Mouse (Mus musculus): ENCODE results near the gene Xxylt1. TPM values are rescaled to one million over a fixed set of nuclear protein-coding genes. Genes with fewer than 3 reads are reported as not detected.

The Xxylt1 gene
- polyA plus RNA-seq, 1 experiment from 2014 or later = 10.0 TPM

DNA sequence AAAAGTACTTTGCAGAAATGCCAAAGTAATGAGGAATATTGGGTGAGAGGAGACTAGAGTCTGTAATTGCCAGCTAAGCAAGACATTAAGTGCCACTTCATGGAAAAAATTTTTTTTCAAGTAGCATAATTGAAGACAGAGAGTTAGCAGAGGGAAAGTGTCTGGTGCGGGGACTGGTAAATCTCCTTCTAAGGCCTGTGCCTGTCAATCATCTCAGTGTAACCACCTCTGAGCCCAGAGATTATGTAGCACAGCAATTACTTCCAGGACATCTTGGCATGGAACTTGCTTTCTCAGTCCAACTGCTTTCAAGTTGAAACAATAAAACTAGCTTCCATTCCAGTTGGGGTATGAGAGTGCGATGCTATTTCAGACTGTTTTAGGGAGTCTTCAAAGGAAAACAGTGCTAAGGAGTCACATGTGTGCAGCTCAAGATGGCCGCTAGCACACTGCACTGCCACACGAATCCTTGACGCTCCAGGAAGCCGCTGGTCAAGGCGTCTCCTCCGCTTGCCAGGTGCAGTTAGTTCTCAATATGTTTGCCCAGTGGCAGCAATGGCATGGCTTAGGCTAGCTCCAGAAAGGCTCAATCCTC lies 45.5 kb downstream of the Xxylt1 start:
- ATAC-seq (replicated peaks) = peak; percentile 67; the same call in 1 of the 2 replicates
- peak overlapping the region; percentile 9; the same call in 1 of the 2 replicates for H3K27ac ChIP-seq (replicated peaks)
- 60% methylated on average over 8 of the region's 8 CpGs for whole genome bisulfite sequencing

DNA sequence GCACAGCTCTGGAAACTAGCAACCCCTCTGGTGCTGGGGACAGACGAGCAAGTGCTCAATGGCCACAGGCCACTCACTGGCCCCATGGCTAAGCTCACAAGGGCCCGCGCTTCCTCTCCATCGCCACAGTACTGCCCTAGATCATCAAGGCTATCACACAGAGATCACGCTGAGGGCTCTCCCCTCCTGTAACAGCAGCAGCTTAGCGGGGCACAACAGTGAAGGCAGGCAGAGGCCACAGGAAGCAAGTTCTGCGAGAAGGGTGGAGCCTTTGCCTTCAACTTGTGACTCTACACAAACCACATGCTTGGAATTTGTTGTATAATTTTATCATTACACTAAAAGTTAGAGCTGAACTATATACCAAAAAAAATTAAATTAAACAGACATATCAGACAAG lies 46.0 kb downstream of the Xxylt1 start:
- no peak overlapping the region for H3K9ac ChIP-seq (replicated peaks)
- no peaks in the 10 kb centered on the region for H3K9me3 ChIP-seq
- no peaks in the 10 kb centered on the region for H3K27me3 ChIP-seq
- ATAC-seq (replicated peaks) = no peak
- no peak overlapping the region for H3K27ac ChIP-seq (replicated peaks)
- no peak overlapping the region for H3K4me3 ChIP-seq
- 72% methylated on average over 7 of the region's 7 CpGs for WGBS
- no peaks in the 10 kb centered on the region for H3K36me3 ChIP-seq
- peaks cover 16% of the 10 kb centered on the region for H3K4me1 ChIP-seq
- no peak overlapping the region for H3K4me2 ChIP-seq (replicated peaks)

More for the DNA sequence above, 45.5 kb downstream of the Xxylt1 start:
- Histone ChIP-seq H3K27me3 (no peaks in the 10 kb centered on the region), H3K4me1 (peaks cover 20% of the 10 kb centered on the region), H3K4me2 (replicated peaks) (no peak overlapping the region), H3K36me3 (no peaks in the 10 kb centered on the region), H3K9me3 (no peaks in the 10 kb centered on the region), H3K9ac (replicated peaks) (no peak overlapping the region), H3K4me3 (no peak overlapping the region)

DNA sequence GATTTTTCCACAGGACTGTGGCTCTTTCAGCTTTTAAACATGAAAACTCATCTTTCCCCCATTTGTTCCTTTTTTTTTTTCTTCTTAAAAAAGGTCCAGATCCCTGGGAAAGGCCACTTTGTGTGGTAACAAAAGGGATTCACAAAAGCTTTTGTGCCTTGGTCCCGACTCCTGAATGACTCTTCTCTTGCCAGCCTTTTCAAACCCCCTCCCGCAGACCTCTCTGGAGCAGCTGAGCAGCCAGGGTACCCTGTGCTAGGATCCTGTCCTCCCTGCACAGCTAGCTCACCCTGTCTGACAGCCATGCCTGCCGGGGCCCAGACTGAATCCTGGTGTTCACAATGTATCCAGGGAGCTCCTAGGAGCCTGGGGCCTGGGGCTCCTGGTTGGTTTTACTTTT lies 47.2 kb downstream of the Xxylt1 start:
- H3K4me1 ChIP-seq = peaks cover 13% of the 10 kb centered on the region
- H3K36me3 ChIP-seq = no peaks in the 10 kb centered on the region
- WGBS = 4% methylated on average over 3 of the region's 3 CpGs
- no peak overlapping the region for H3K9ac ChIP-seq (replicated peaks)
- no peak overlapping the region for H3K27ac ChIP-seq (replicated peaks)
- no peak overlapping the region for H3K4me2 ChIP-seq (replicated peaks)
- H3K4me3 ChIP-seq = no peak overlapping the region
- no peaks in the 10 kb centered on the region for H3K9me3 ChIP-seq
- no peaks in the 10 kb centered on the region for H3K27me3 ChIP-seq
- no peak for ATAC-seq (replicated peaks)

DNA sequence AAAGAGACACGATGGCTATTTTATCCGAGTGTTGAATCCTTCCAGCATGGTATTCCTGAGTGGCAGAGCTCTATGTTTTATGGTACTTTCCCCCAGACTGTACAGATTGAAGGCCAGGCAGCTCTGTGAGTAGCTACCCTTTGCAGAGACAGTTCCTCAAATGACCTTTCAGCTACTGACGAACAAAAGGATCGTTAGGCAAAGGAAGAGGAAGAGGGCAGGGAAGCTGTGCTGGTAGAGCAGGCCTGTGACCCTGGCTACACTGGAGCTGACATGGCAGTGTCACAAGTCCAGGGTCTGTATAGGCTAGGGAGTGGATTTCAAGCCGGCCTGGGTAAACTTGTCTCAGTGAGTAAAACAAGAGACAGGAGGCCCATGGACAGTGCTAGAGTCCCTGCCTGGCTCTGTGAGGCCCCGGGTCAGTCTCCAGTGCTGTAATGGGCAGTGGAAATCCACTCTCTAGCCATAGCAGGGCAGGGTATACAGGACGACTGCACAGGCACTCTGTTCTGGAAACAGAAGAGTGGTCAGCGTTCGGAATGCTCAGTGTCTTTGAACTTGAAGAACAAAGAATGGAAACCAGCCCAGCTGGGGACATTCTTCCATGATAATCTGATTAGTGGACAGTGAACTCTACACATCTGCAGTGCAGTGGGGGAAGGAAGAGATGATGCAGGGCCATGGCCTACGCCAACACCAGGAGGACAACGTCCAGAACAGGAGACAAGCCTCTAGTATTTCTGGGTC lies 51.3 kb downstream of the Xxylt1 start:
- no peaks in the 10 kb centered on the region for H3K36me3 ChIP-seq
- no peak overlapping the region for H3K27ac ChIP-seq (replicated peaks)
- no peaks in the 10 kb centered on the region for H3K4me1 ChIP-seq
- H3K27me3 ChIP-seq = no peaks in the 10 kb centered on the region
- no peaks in the 10 kb centered on the region for H3K9me3 ChIP-seq
- WGBS = 62% methylated on average over 11 of the region's 11 CpGs
- H3K9ac ChIP-seq (replicated peaks) = no peak overlapping the region
- H3K4me3 ChIP-seq = no peak overlapping the region
- no peak overlapping the region for H3K4me2 ChIP-seq (replicated peaks)
- no peak for ATAC-seq (replicated peaks)

DNA sequence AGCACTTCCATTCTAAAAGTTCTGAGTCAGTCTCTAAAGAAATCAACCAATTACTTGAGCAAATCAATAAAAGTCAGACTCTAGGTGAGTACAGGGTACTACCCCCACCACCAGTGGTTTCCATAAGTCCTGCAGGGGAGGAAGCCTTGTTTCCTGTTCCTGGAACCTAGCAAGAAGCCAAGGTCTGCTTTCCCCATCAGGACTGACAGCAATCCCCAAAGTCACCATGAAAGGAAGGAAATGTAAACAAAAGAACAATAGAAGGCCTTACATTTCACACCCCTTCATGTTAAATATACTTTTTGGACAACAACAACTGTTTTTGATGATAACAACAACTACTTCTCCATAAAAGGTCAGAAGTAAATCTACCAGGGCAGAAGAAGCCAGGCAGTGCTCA lies 53.6 kb downstream of the Xxylt1 start:
- ATAC-seq (replicated peaks) = no peak
- no peaks in the 10 kb centered on the region for H3K27me3 ChIP-seq
- H3K27ac ChIP-seq (replicated peaks) = no peak overlapping the region
- H3K4me3 ChIP-seq = no peak overlapping the region
- no peaks in the 10 kb centered on the region for H3K36me3 ChIP-seq
- peaks cover 1% of the 10 kb centered on the region for H3K4me1 ChIP-seq
- no peak overlapping the region for H3K4me2 ChIP-seq (replicated peaks)
- H3K9me3 ChIP-seq = no peaks in the 10 kb centered on the region
- no peak overlapping the region for H3K9ac ChIP-seq (replicated peaks)

DNA sequence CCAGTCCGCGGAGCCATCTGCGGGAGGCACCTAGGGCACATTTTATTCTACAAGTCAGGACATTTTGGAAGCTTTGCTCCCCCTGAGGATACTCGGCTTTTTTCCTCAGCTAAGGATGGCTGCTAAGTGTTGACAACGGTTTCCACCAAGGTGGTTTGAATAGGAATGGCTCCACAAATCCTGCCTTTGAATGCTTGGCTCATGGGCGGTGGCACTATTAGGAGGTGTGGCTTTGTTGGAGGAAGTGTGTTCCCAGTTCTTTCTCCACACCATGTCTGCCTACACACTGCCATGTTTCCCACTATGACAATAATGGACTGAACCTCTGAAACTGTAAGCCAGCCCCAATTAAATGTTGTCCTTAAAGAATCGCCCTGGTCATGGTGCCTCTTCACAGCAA lies 55.7 kb downstream of the Xxylt1 start:
- H3K9me3 ChIP-seq = no peaks in the 10 kb centered on the region
- ATAC-seq (replicated peaks) = no peak
- no peaks in the 10 kb centered on the region for H3K27me3 ChIP-seq
- no peak overlapping the region for H3K27ac ChIP-seq (replicated peaks)
- no peak overlapping the region for H3K4me2 ChIP-seq (replicated peaks)
- H3K4me3 ChIP-seq = no peak overlapping the region
- H3K36me3 ChIP-seq = no peaks in the 10 kb centered on the region
- peaks cover 8% of the 10 kb centered on the region for H3K4me1 ChIP-seq
- H3K9ac ChIP-seq (replicated peaks) = no peak overlapping the region
- WGBS = 89% methylated on average over 7 of the region's 7 CpGs

DNA sequence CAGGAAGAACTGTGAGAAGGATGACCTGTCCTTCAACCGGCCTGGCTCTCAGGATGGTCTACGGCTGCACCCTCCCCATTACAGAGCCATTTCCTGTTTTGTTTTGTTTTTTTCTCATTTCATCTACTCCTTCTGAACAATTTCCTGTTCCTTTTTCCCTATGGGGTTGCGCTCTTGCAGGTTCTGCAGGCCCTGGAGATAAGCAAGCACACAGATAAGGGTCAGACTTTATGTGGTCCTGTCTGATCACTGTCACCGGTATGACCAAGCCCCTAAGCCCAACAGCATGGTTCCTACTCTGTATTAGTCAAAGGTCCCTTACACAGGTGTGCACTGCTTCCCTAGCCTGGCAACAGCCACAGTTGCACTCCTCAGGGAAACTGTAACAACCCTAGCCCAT lies 56.2 kb downstream of the Xxylt1 start:
- 90% methylated on average over 4 of the region's 4 CpGs for WGBS
- H3K4me2 ChIP-seq (replicated peaks) = no peak overlapping the region
- ATAC-seq (replicated peaks) = no peak
- no peaks in the 10 kb centered on the region for H3K27me3 ChIP-seq
- H3K9ac ChIP-seq (replicated peaks) = no peak overlapping the region
- no peak overlapping the region for H3K27ac ChIP-seq (replicated peaks)
- H3K9me3 ChIP-seq = no peaks in the 10 kb centered on the region
- H3K4me1 ChIP-seq = peaks cover 8% of the 10 kb centered on the region
- H3K4me3 ChIP-seq = no peak overlapping the region
- no peaks in the 10 kb centered on the region for H3K36me3 ChIP-seq

DNA sequence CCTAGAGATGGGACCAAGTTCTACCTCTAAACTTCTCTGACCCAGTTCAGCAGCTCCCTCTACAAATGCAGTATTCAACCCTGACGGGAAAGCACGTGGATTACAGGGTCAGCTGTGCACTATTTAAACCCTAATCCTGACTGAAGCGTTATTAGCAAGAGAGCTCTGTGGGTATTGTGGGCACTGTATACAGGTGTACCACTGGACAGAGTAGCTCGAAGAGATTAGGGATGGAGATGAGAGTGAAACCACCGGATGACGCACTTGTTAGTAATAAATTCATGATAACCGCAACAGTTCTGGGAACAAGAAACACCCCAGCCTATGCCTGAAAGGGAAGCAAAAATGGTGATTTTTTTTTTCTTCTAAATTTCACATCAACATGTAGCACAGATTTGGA lies 57.0 kb downstream of the Xxylt1 start:
- no peak for ATAC-seq (replicated peaks)
- WGBS = 41% methylated on average over 7 of the region's 7 CpGs

DNA sequence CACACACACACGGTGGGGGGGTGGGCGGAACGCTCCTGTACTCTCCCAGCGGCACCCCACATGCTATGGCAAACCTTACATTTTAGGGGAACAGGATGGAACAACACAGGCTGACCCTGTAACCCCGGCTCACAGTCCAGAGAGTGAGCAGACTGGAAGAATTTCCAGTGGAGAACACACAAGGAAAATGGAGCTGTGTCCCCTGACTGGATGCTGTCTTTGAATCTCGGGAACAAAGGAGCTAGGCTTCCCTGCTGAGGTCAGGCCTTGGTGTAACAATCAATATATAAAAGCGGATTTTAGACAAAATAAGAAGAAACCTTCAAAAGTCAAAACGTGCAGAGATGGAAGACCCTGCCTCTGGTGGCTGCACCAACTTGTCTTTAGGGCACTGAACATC lies 57.4 kb downstream of the Xxylt1 start:
- no peak overlapping the region for H3K4me3 ChIP-seq
- no peaks in the 10 kb centered on the region for H3K9me3 ChIP-seq
- H3K36me3 ChIP-seq = no peaks in the 10 kb centered on the region
- no peak overlapping the region for H3K9ac ChIP-seq (replicated peaks)
- H3K27ac ChIP-seq (replicated peaks) = no peak overlapping the region
- no peaks in the 10 kb centered on the region for H3K27me3 ChIP-seq
- peaks cover 8% of the 10 kb centered on the region for H3K4me1 ChIP-seq
- H3K4me2 ChIP-seq (replicated peaks) = no peak overlapping the region
- no peak; the same call in 1 of the 2 replicates for ATAC-seq (replicated peaks)
- 41% methylated on average over 8 of the region's 8 CpGs for WGBS

More for the DNA sequence above, 57.0 kb downstream of the Xxylt1 start:
- Histone ChIP-seq H3K27ac (replicated peaks) (no peak overlapping the region), H3K4me3 (no peak overlapping the region), H3K4me1 (peaks cover 8% of the 10 kb centered on the region), H3K36me3 (no peaks in the 10 kb centered on the region), H3K27me3 (no peaks in the 10 kb centered on the region), H3K9ac (replicated peaks) (no peak overlapping the region), H3K9me3 (no peaks in the 10 kb centered on the region), H3K4me2 (replicated peaks) (no peak overlapping the region)

DNA sequence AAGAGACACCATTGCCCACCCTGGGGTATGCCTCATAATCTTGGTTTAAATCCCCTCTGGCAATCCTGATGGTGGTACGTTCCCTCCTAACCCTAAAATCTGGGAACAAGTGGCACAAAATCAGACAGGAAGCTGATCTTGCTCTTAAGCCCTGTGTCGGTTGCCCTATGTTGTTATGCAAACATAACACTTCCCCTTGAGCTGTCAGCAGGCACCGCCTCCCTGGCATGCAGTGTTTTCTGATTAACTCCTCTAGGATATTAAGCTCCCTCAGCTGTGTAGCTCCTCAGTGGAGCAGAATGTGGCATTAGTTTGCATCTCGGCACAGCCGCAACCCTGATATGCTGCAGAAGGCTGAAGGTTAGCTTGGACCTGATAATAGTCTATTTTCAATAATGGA lies 58.9 kb downstream of the Xxylt1 start:
- Histone ChIP-seq H3K27ac (replicated peaks) (no peak overlapping the region), H3K4me1 (peaks cover 8% of the 10 kb centered on the region), H3K4me3 (no peak overlapping the region), H3K9ac (replicated peaks) (no peak overlapping the region), H3K4me2 (replicated peaks) (no peak overlapping the region), H3K36me3 (no peaks in the 10 kb centered on the region), H3K27me3 (no peaks in the 10 kb centered on the region), H3K9me3 (no peaks in the 10 kb centered on the region)
- ATAC-seq (replicated peaks) = peak; percentile 32; the same call in 1 of the 2 replicates
- WGBS = 45% methylated on average over 5 of the region's 5 CpGs

DNA sequence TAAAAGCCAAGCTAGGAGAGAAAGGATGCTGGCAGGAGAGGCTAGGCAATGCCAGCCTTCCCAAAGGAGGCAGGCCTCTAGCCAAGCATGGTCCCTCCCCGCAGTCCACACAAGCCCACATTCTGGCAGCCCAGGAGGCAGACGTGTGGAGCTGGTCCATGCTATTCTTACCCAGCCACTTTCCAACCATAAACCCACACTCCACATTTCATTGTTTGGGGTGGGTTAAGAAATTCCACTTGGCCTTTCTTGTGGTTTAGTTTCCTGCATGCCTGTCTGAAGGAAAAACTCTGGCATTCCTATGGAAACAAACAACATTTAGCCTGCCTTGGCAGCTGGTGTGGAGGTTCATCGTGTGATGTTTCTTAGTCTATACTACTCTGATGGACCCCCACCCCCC lies 61.7 kb downstream of the Xxylt1 start:
- no peaks in the 10 kb centered on the region for H3K9me3 ChIP-seq
- no peak overlapping the region for H3K27ac ChIP-seq (replicated peaks)
- H3K4me2 ChIP-seq (replicated peaks) = no peak overlapping the region
- no peak overlapping the region for H3K4me3 ChIP-seq
- H3K9ac ChIP-seq (replicated peaks) = no peak overlapping the region
- 69% methylated on average over 3 of the region's 3 CpGs for WGBS
- peaks cover 8% of the 10 kb centered on the region for H3K4me1 ChIP-seq
- H3K36me3 ChIP-seq = no peaks in the 10 kb centered on the region
- no peaks in the 10 kb centered on the region for H3K27me3 ChIP-seq
- no peak for ATAC-seq (replicated peaks)

DNA sequence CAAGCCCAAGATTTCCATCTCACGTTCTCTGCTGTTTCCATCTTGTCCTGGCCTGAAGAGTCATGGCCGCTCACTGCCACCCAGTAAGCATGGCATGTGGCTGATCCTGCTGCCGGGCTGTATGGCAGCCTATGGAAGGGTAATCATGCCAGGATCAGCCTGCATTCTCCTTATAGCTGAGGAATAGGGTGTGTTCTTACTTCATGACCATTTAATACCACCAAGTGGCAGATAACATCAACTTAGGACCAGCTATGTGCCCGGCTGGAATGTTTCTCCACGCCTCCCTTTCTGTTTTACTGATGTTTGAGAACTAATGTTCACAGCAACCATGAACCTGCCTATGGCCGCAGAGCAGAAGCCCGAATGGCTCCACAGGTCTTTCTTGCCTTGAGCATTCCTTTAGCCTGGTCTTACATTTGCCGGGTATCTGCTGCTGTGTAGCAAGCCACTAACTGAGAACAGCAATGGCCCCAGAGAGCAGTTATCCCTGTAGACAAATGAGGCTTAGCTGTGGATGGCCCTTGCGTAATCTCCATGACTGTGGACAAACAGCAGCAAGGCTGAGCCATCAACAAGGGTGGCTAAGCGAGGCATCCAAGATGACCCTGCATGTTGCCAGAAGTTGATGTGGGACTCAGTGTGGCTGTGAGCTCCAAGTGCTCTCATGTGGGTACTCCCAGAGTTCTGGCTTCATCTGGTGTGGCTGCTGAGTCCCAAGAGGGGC lies 63.4 kb downstream of the Xxylt1 start:
- no peaks in the 10 kb centered on the region for H3K9me3 ChIP-seq
- no peak overlapping the region for H3K9ac ChIP-seq (replicated peaks)
- H3K27me3 ChIP-seq = no peaks in the 10 kb centered on the region
- H3K4me3 ChIP-seq = no peak overlapping the region
- no peak overlapping the region for H3K4me2 ChIP-seq (replicated peaks)
- H3K4me1 ChIP-seq = peaks cover 8% of the 10 kb centered on the region
- H3K27ac ChIP-seq (replicated peaks) = no peak overlapping the region
- WGBS = 91% methylated on average over 10 of the region's 10 CpGs
- no peaks in the 10 kb centered on the region for H3K36me3 ChIP-seq
- ATAC-seq (replicated peaks) = no peak
